Mouse (Mus musculus) ES-CJ7 (cell line): Measurements from ENCODE around the gene Ptgfrn.

Experiments
- DNase-seq: peaks from one replicate; pipeline ENCODE4 v3.0.0; 2011; ENCODE audit warnings: low read depth, low spot score

Gene Ptgfrn

GRCm38 (mm10) chr3:101116431-101117385 lies 6.6 kb upstream of the Ptgfrn start:
- no peak for DNase-seq

DNA sequence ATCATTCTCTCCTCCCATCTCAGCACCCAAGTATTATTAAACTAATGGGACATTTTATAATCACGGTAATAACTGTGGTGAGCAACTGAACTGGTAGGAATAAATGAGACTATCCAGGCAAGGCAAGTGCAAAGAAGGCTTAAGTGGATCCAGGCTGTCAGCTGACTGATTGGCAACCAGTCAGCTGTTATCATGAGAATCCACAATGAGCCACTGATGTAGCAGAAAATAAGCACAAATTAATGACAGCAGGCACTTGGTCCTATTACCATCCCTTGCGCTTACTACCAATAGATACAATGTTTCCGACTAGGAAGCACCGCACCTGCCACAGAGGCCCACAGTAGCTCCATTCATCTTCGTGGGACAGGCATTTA lies 2.4 kb upstream of the Ptgfrn start:
- DNase-seq, result no peak

DNA sequence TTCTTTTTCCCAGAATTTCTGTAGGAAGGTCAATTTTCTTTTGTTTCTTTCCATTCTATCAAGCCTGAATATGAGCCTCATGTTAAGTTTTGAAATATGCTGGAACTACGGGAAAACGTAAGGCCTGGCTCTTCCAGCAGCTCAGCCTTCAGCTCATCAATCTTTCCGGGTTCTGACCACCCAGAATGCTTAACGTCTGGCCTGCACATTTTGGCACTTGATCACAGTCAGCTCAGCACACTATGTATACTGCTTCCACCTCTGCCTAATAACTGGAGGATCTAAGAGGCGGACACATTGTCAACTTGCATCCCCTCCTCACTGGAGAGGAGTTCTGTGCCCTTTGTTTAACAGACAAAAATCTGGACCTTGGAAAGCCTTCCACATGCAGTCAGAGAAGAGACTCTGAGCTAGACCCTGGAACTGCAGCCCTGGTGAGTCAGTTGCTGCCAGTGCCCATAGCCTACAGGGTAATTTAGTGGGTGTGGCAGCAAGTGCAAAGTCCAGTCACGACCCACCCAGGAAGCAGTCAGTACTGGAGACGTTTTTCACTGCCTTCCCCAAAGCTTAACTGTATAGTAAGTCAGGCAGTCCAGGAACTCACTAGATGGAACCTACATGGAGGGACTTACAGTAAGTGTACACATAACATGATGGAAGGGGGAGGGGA lies 1.9 kb upstream of the Ptgfrn start:
- DNase-seq, result peak; percentile 37

- peak; percentile 63 for DNase-seq
Observed at GRCm38 (mm10) chr3:101111321-101111720, 1.2 kb upstream of the Ptgfrn start.

- DNase-seq, result no peak
Observed at GRCm38 (mm10) chr3:101110838-101111103, 693 bp upstream of the Ptgfrn start.

DNA sequence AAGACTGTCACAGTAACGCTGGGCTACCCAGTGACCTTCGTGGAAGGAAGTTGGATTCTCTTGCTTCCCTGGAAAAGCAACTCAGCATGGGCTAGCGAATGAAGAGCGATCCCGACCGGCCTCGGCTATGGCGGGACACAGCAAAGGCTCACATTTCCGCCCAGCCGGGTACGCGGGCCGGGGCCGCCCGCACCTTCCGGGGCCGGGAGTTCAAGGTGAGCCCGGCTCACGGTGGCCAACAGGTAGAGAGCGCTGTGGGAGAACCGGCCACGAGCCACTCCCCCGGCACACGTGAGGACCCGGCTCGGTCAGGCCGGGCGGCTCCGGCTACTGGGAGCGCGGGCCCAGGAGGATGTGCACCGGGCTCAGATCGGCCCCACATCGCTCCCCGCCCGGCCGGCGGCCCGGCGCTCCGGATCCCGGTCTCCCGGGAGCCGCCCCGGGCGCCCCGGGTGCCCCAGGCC lies 488 bp downstream of the Ptgfrn start:
- no peak for DNase-seq

DNA sequence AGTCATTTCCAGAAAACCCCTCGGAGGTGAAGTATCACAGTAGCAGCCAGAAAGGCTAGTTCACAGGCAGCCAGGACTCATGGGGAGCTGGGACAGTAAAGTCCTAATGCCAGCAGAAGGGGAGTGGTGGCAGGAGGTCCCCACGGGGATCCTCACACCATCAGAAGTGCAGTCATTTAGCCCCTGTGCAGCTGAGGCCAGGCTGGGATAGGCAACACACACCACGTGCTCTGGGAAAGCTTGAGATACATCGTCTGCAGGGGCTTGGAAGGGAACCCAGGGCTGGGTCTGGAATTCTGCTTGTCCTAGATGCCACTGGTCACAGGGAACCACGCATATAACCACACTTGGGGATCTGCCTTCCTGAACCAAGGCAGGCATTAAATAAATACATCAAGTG lies 1.2 kb downstream of the Ptgfrn start:
- no peak for DNase-seq

GRCm38 (mm10) chr3:101108282-101108681 lies 1.8 kb downstream of the Ptgfrn start:
- DNase-seq, result no peak

- no peak for DNase-seq
Observed at GRCm38 (mm10) chr3:101106326-101106725, 3.8 kb downstream of the Ptgfrn start.

GRCm38 (mm10) chr3:101105486-101105885 lies 4.6 kb downstream of the Ptgfrn start:
- DNase-seq, result no peak

DNA sequence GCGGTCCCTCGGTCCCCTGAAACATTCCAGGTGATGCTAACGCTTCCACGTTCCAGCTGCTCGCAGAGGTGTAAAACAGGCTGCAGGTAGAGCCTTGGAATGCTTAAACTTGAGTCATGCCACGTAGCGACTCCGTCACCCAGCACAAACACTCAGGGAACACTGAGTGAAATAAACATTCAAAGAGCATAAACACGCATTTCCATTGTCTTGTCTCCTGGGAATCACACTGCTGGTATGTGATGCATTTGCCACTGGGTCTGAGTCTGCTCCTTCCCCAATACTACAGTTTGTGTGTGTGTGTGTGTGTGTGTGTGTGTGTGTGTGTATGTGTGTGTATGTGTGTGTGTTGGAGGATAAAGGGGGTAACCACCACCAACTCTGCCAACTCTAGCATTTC lies 5.2 kb downstream of the Ptgfrn start:
- no peak for DNase-seq

DNA sequence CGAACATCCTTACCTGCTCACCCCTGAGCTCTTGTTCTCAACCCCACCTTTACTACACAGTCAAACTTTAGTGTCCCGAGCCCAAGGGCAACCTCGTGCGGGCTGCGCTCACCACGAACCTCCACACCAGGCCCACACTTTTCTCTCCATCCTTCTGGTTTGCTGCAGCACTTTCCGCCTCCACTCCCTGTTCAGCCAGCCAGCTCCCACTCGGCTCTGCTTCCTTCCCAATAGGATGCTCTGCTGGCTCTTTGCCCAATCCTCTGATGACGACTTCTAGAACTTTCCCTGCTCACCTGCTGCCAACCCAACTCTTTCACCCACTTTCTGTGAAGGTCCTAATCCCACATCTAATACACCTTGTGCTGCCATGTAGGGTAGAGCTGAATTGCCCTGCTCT lies 6.3 kb downstream of the Ptgfrn start:
- DNase-seq, result no peak

GRCm38 (mm10) chr3:101102106-101102505 lies 8.0 kb downstream of the Ptgfrn start:
- no peak for DNase-seq

DNA sequence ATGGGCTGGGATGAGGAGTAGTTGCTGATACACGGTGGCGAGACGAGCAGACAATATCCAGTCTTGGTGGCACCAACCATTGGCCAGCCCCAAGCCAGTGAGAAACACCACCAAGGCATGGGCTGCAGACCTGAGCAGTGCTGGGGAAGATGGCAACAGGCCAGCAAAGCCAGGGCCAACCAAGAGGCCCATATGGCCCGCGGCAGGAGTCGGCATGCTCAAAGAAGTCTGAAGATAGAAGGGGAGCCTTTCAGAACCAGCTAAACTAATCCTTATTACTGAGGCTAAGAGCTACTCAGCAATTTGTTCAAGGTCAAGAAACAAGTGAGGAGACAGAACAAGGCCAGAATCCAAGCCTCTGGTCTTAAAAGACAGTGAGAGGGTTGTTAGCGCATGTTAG lies 8.9 kb downstream of the Ptgfrn start:
- no peak for DNase-seq

GRCm38 (mm10) chr3:101099701-101100357 lies 10.2 kb downstream of the Ptgfrn start:
- no peak for DNase-seq

DNA sequence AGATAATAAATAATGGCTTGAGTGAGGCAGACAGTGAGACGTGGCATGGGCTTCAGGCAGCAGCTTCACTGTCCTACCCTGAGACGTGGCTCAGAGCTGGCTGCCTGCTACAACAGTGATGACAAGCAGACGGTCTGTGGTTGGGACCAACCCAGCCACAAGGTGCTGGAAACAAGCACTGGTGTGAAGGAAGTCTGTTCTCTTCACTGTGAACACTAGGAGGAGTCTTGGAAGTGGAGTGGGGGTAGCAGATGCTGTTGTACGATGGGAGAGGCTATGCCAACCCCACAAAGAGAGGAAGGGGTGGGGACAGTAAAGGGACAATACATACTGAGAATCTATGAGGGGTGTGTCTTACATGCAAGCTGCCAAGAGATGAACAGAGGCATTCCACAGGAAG lies 12.0 kb downstream of the Ptgfrn start:
- DNase-seq, result peak; percentile 60

DNA sequence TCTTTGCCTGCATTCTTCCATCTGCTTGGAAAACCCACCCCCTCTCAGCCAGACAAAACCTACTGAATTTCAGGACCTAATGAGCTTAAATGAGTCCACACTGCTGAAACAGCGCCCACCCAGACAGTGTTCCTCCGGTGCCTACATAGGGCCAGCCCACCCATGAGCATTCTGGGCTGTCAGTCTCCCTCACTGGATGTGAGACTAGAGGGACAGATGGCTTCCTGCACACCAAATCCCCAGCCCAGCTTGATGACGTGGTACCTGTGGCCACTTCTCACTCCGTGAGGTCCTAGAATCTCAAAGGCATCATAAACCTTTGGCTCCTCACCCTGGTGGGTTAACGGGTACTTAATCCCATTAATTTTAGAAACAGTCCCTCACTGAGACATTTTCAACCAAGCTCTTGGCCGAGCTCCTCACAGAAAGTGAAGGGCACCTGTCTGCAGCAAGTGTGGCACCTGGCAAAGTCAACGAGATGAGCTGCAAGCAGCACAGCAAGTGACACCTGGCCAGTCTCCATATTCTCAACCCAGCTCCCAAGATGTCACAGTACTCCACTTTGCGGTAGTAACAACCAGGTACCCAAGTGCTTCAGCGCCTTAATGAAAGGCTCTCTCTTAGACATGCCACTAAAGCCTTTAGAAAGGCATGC lies 12.8 kb downstream of the Ptgfrn start:
- no peak for DNase-seq

- peak; percentile 54 for DNase-seq
Observed at GRCm38 (mm10) chr3:101095761-101096449, 14.2 kb downstream of the Ptgfrn start.

DNA sequence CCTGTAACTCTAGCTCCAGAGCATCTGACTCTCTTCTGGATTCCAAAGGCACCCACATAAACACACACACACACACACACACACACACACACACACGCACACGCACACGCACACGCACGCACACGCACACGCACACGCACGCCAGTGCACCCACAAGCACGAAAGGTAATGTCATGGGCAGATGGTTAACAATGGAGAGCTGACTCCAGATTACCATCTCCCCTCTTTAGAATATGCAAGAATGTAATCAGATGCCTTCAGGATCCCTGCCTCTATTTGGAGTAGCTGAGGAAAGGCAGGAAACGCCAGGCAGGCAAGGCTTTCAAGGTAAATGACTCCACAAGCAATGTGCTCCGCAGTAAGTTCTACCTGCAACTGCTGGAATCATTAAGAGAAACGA lies 17.9 kb downstream of the Ptgfrn start:
- DNase-seq, result peak; percentile 70

DNA sequence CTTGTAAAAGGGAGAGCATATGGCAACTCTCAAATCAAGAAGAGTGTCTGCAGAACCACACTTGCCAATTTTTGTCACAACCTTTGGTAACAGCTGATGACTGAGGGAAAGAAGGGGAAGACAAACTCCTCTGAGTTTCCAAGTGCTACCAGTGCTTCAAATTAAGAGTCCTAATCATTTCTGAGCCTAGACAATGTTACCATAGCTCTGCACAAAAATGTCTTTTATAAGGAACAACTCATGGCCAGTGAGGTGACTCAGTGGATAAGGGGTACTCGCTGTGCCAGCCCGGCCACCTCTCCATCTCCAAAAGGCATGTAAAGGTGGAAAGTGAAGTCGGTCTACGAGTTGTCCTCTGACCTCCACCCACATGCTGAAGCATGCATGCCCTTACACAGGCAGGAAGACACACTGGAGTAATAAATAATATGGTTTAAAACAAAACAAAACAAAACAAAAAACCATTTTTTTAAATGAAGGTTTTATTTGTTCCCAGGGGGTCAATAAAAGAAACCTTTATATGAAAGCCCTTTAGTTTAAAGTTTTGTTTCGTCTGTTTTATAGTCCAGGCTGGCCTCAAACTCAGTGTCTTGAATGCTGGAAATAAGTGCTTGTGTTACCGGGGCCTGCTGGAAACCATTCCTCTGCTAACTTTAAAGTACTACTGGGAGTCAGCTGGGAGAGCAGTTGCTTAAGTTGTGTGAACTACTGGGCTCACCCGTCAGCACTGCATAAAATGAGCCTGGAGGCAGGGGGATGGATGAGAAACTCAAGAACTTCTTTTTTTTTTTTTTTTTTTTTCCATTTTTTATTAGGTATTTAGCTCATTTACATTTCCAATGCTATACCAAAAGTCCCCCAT lies 23.3 kb downstream of the Ptgfrn start:
- no peak for DNase-seq

DNA sequence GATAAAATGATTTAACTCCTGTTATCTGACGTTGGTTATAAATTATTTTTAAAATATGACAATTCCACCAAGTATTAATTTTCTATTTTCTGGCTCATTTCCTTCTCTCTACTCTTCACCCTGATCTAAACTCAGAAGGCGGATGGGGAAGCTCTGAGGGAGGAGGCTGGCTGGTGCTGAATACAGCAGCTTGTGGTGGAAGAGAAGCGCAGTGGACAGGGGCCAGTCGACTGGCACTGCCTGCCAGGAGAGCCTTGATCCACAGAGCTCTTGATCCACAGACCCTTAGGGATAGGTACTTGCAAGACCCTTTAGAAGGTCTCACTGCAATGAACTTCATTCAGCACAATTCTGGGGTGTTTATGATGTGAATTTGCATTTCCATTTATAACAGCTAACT lies 29.2 kb downstream of the Ptgfrn start:
- DNase-seq, result no peak
